Mouse (Mus musculus) ES-E14 (cell line): ENCODE measurements at regions not wholly inside any gene's neighbourhood (a gene's known extent, or its start where the extent isn't known, plus 50 kb on each side); places are given as distances from the start of the nearest gene placed in this dataset.

Experiments used
- DNase-seq: peaks from one replicate; pipeline ENCODE4 v3.0.0-alpha.2; 2013; ENCODE audit warnings: low read depth, low spot score
- H3K27ac ChIP-seq: 2 replicates; pipeline ENCODE4 v1.5.1; 2012; ENCODE audit warnings: low read depth, mild to moderate bottlenecking, low read length, moderate library complexity, mixed read lengths; ENCODE audit not compliant: poor library complexity, insufficient read depth, severe bottlenecking
- H3K36me3 ChIP-seq: 2 replicates; pipeline ENCODE4 v1.6.1; 2012; ENCODE audit warnings: mild to moderate bottlenecking, low read length, moderate library complexity, mixed read lengths; ENCODE audit not compliant: control insufficient read depth, poor library complexity, insufficient read depth, severe bottlenecking
- H3K4me1 ChIP-seq, 2 experiments: fragments of 150-350 bp in 1 of 2; sonication (generic) in 1 of 2; 2 replicates each; pipeline ENCODE4 v1.6.1; 2012; ENCODE audit warnings: low read length in 2 of 2, mild to moderate bottlenecking in 1 of 2, mixed read lengths in 1 of 2; ENCODE audit not compliant: control insufficient read depth in 2 of 2, insufficient read depth in 2 of 2, poor library complexity in 1 of 2
- H3K4me3 ChIP-seq, 2 experiments: fragments of 150-350 bp in 1 of 2; sonication (generic) in 1 of 2; 2 replicates each; pipeline ENCODE4 v1.5.1; 2012; ENCODE audit warnings: low read length in 2 of 2, low read depth in 1 of 2, mild to moderate bottlenecking in 1 of 2, mixed read lengths in 1 of 2; ENCODE audit not compliant: insufficient read depth in 1 of 2, poor library complexity in 1 of 2, severe bottlenecking in 1 of 2
- H3K9ac ChIP-seq: 2 replicates; pipeline ENCODE4 v1.6.1; 2012; ENCODE audit warnings: low read depth, mild to moderate bottlenecking, low read length, mixed read lengths; ENCODE audit not compliant: poor library complexity, insufficient read depth, severe bottlenecking
- H3K9me3 ChIP-seq: fragments of 150-350 bp; sonication (generic); 2 replicates; pipeline ENCODE4 v1.6.1; 2012; ENCODE audit warnings: low read depth, mild to moderate bottlenecking, low read length; ENCODE audit not compliant: control insufficient read depth, insufficient read depth
- CHD2 ChIP-seq: IDR thresholded peaks from 2 replicates; pipeline ENCODE4 v1.6.1; 2014; ENCODE audit warnings: mild to moderate bottlenecking, low read depth, low read length, inconsistent platforms
- HCFC1 ChIP-seq: IDR thresholded peaks from 2 replicates; pipeline ENCODE4 v1.6.1; 2012; ENCODE audit warnings: low read length, inconsistent platforms, borderline replicate concordance; ENCODE audit not compliant: insufficient read depth
- MAFK ChIP-seq: IDR thresholded peaks from 2 replicates; pipeline ENCODE4 v1.6.1; 2014; ENCODE audit warnings: mild to moderate bottlenecking, low read depth, low read length, inconsistent platforms; ENCODE audit not compliant: insufficient read depth
- ZC3H11A ChIP-seq: IDR thresholded peaks from 2 replicates; pipeline ENCODE4 v1.6.1; 2012; ENCODE audit warnings: low read depth, mild to moderate bottlenecking, inconsistent platforms, low read length, borderline replicate concordance
- ZNF384 ChIP-seq: IDR thresholded peaks from 2 replicates; pipeline ENCODE4 v1.6.1; 2012; ENCODE audit warnings: low read depth, low read length, inconsistent platforms
- in situ Hi-C, 2 experiments: fragments of 600-800 bp; cut with MboI; formaldehyde crosslinking; loops; one replicate each; pipeline ENCODE4 v1.15.1; 2025; ENCODE audit warnings: low sequenced_read_pairs in 2 of 2, inconsistent platforms in 1 of 2; ENCODE audit not compliant: unreplicated experiment in 2 of 2

DNA sequence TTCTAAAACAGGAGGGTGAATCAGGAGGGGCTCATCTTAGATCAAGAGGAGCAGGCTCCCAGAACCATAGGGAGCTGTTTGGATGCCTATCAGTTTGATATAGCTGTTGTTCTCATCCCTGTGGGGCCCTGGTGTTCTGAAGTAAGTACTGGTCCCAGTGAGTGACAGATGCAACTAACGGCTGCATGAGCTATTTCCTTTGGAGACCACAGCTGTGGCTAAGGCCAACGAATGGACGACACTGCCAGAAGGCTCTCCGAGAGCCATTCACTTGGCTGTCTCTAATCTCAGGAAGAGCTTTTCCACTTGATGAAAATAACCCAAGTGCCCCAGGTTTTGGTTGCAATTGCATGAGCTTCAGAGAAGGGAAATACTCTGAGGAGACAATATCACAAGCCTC is 386.8 kb downstream of the Bcl11a start:
- no peaks in the 10 kb centered on the region for H3K36me3 ChIP-seq
- no peaks in the 10 kb centered on the region for H3K4me1 ChIP-seq
- in situ Hi-C loops = no loop called here
- no peak overlapping the region for H3K4me3 ChIP-seq
- no peak overlapping the region for H3K9ac ChIP-seq
- TF ChIP-seq CHD2 = no peak
- TF ChIP-seq ZC3H11A = no peak
- no peak for TF ChIP-seq ZNF384
- TF ChIP-seq MAFK = no peak
- no peak for TF ChIP-seq HCFC1
- no peak for DNase-seq
- H3K27ac ChIP-seq = no peak overlapping the region
- no peaks in the 10 kb centered on the region for H3K9me3 ChIP-seq

DNA sequence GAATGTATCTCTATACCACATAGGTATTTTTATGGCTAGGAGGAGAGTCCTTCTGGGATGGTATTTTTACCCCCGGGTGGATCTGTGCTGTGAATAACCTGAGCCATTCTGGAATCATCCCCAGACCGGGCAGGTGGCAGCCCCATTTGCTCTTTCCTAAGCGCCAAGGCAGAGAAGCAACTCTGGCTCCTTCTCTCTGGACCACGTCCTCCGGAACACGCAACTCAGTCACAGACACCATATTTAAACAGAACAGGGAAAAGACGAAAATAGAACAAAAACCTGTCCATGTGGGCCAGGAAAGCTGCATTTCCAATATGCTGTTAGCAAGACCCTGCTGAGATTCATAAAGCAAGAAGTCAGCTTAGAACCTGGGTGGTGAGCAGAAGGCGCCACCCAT is 389.6 kb downstream of the Bcl11a start:
- no peak overlapping the region for H3K27ac ChIP-seq
- no peak for DNase-seq
- in situ Hi-C loops = no loop called here

DNA sequence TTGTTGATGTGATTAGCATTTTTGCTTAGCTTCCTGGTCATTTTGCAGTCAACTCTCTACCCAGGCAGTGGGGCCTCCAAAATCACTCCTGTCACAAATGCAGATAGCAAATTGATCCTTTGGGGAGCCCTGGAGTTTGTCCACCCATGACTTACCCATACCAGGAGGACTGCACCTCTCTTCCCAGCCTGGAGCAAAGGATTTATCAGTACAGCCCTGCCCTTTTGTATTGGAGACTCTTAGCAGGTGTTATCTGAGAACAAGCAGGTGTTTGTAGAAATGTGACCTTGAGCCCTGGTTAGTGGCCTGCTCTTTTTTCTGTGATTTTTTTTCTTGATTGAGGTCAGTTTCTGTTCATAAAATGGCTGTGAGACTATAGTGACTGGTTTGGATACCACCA is 392.6 kb downstream of the Bcl11a start:
- no peaks in the 10 kb centered on the region for H3K9me3 ChIP-seq
- in situ Hi-C loops = no loop called here
- H3K27ac ChIP-seq = no peak overlapping the region
- H3K4me3 ChIP-seq = no peak overlapping the region
- H3K36me3 ChIP-seq = no peaks in the 10 kb centered on the region
- DNase-seq = no peak
- H3K4me1 ChIP-seq = no peaks in the 10 kb centered on the region
- no peak overlapping the region for H3K9ac ChIP-seq
- TF ChIP-seq ZC3H11A (no peak), ZNF384 (no peak), MAFK (no peak), CHD2 (no peak), HCFC1 (no peak)

More for the DNA sequence above, 389.6 kb downstream of the Bcl11a start:
- Histone ChIP-seq H3K9ac (no peak overlapping the region), H3K36me3 (no peaks in the 10 kb centered on the region), H3K9me3 (no peaks in the 10 kb centered on the region), H3K4me1 (no peaks in the 10 kb centered on the region), H3K4me3 (no peak overlapping the region)
- TF ChIP-seq HCFC1 = no peak
- TF ChIP-seq MAFK = no peak

DNA sequence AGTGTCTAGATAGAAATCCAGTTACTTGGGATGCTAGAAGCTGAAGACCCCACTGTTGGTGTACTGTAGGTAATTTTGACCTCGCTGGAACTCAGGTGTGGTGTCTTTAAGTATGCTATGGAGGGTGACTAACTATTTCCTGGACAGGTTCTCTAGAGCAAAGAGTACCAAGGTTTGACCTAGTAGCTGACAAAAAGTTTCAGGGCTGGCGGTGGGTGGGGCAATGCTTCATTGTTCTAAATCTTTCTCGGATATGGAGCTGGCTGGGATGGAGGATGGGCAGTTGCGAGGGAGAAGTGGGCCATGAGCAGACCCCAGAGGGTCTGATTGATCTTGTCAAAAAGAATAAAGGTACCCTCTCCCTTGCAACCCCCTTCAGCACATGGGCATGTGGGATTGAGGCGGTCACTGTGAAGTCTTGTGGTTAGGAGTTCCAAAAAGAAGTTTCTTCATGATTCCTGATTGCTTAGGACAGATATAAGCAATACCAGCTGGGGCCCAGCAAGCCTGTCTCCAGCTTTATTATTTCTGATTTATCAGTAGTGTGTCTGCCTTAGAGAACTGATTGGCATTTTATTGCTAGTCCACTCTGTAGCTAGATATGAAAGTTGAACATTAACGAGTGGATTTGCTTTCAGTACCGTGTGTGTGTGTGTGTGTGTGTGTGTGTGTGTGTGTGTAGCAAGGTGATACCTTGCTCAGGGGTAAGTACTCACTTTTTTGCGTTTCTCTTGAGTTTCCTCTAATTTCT is 394.9 kb downstream of the Bcl11a start:
- H3K4me3 ChIP-seq = no peak overlapping the region
- DNase-seq = no peak
- in situ Hi-C loops = no loop called here
- H3K9me3 ChIP-seq = no peaks in the 10 kb centered on the region
- no peak overlapping the region for H3K27ac ChIP-seq
- H3K9ac ChIP-seq = no peak overlapping the region
- H3K36me3 ChIP-seq = no peaks in the 10 kb centered on the region
- no peaks in the 10 kb centered on the region for H3K4me1 ChIP-seq
- TF ChIP-seq HCFC1 (no peak), ZNF384 (no peak), MAFK (no peak), ZC3H11A (no peak), CHD2 (no peak)
